Mouse (Mus musculus) macrophage (primary cell): Measurements from ENCODE around the gene Ikzf1. TPM values are rescaled to one million over a fixed set of nuclear protein-coding genes. Genes with fewer than 3 reads are reported as not detected.

Experiments used
- H3K27ac ChIP-seq: fragments of 350-480 bp; formaldehyde crosslinking; 2 replicates; pipeline ENCODE4 v1.9.0; 2021
- H3K36me3 ChIP-seq: fragments of 350-480 bp; formaldehyde crosslinking; 2 replicates; pipeline ENCODE4 v1.9.0; 2021; ENCODE audit errors: inconsistent target
- H3K4me3 ChIP-seq: fragments of 350-480 bp; formaldehyde crosslinking; 2 replicates; pipeline ENCODE4 v1.9.0; 2021; ENCODE audit errors: inconsistent target
- H3K79me2 ChIP-seq: fragments of 350-480 bp; formaldehyde crosslinking; 2 replicates; pipeline ENCODE4 v1.9.0; 2021; ENCODE audit errors: inconsistent target
- WGBS: methylation state at CpG from one replicate; pipeline ENCODE4 v1.1.7; 2026; ENCODE audit warnings: inconsistent platforms; ENCODE audit not compliant: missing documents; 5-methylcytosine and 5-hydroxymethylcytosine counted together
- polyA plus RNA-seq: library from polyadenylated mRNA; stranded (reverse); fragments of 250-400 nt; gene quantifications from 3 replicates; pipeline ENCODE4 v1.2.4, GENCODE M21; 2018; ENCODE audit warnings: inconsistent platforms

Ikzf1 gene
- polyA plus RNA-seq, 1 experiment from 2014 or later, result 28.8 TPM

DNA sequence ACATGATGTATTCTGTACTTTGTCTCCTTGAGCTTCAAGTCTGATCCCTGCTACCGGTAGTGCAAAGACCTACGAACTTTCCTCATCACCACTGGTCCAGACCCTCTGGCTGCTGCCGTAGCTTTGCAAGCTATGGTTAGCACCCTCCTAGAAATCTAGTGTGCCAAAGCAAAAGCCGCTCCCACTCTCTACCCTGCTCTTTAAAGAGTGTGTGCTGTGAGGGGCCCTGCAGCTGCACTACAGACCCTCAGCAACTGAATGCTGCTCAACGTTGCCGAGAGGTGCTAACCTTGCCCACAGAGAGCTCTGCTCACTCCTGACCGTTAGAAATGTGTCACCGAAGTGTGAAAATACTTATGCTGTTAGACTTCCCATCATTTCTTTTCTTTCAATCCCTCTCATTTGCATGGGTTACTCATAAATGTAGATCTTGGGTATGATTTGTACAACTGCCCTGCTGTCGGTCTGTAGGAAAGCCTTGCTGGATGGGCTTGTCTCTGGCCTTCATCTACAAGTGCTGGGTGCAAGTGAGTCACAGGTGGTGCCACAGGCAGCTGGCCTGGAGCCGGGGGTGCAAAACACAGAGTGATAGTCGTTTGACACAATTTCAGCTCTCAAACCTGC lies 40.6 kb downstream of the Ikzf1 start:
- no peak overlapping the region for H3K4me3 ChIP-seq
- 77% methylated on average over 11 of the region's 11 CpGs for WGBS
- peaks cover 94% of the 10 kb centered on the region for H3K79me2 ChIP-seq
- peaks cover 40% of the 10 kb centered on the region; the same call in 1 of the 2 replicates for H3K36me3 ChIP-seq
- H3K27ac ChIP-seq, result no peak overlapping the region

DNA sequence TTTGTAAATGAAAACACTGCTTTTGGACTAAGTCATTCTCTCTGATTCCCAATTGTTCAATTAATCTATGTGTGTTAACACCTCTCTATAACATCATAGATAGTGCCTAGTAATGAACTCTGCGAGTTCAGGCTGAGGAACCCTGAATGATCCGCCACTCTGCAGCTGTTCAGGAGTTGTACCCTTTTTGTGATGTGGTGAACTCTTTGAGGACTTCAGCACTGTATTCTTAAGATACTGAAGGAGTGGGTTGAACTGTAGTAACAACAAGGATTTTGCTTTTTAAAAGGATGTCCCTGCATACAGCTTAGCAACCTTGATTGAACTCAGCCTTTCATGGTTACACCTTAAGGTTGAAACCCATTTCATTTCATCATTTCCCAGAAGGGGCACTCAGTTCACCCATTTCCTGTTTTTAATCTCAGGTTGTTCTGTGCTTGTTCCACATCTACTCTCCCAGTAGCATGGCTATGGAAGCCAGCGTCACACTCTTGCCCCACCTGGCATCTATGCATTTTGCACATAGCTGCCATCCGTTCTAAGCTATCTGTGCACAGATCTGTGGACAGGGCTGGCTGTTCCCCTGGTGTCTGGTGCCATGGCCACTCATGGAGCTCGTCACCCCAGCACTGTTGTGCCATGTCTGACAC lies 41.2 kb downstream of the Ikzf1 start:
- 83% methylated on average over 5 of the region's 5 CpGs for WGBS
- Histone ChIP-seq H3K36me3 (peaks cover 40% of the 10 kb centered on the region; the same call in 1 of the 2 replicates), H3K79me2 (peaks cover 94% of the 10 kb centered on the region), H3K27ac (no peak overlapping the region), H3K4me3 (no peak overlapping the region)

DNA sequence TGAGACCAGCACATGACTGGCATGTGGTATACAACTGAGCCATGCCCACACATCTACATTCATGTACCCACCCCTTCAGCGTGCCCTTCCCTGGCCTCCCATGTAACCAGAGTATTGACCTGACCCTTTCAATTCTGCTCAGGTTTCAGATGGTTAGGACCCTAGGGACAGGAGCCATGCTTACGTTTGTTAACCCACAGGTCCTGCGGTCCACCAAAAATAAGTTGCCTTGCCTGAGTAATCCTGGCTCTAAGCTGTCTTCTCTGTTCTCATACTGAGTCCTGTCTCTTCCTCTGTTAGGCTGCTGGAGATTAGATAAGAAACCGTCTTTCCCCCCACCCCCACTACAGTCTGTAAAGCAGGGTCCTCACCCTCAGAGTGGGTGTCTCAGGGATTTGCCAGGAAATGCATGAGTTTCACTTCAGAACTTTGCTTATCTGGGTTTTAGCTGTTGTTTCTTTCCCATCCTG lies 42.0 kb downstream of the Ikzf1 start:
- 94% methylated on average over 4 of the region's 4 CpGs for WGBS
- peaks cover 40% of the 10 kb centered on the region; the same call in 1 of the 2 replicates for H3K36me3 ChIP-seq
- H3K27ac ChIP-seq, result no peak overlapping the region
- H3K79me2 ChIP-seq, result peaks cover 94% of the 10 kb centered on the region
- no peak overlapping the region for H3K4me3 ChIP-seq

DNA sequence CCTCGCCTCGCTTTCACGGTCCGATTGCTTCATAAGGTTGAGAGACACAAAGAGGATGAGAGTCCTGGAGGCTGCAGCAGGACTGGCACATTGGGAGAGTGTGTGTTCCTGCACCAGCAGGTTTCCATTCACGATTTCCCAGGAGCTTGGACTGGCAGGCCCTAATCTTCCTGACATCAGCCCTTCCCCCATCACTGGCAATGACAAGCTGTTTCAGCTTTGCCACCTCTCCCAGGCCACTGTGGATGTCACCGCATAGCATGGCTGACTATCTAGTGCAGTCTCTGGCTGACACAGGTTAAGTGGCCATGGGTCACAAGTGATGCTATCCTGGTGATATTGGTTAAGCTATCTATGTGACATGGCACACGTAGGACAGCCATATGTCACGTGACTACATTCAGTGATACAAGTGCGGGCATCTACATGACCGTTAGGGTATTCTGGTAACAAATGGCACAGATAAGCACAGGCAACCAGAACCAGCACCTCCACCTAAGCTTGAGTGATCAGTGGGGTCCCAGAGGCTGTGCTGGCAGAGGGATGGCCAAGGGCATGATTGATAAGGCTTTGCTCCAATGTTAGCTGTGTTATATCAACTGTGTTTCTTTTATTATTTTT lies 43.2 kb downstream of the Ikzf1 start:
- no peak overlapping the region for H3K27ac ChIP-seq
- 98% methylated on average over 10 of the region's 10 CpGs for WGBS
- peaks cover 38% of the 10 kb centered on the region for H3K36me3 ChIP-seq
- H3K79me2 ChIP-seq, result peaks cover 94% of the 10 kb centered on the region
- H3K4me3 ChIP-seq, result no peak overlapping the region

DNA sequence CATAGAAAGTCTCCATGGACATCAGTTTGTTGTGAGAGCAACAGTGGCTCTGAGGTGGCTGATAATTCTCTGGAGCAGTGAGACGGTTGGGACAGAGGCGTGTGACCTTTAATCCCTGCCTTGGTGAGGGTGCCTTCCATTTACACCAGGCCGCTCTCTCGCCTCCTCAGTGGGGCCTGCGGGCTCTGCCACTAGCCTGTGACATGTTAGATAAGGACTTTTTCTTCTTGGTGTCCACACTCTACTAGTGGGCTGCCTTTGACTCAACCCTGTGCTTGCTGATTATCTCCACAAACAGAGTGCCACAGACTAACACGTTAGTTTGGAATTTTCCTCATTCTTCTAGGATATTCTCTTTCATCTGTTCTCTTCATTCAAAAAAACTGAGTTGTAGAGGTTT lies 44.4 kb downstream of the Ikzf1 start:
- Histone ChIP-seq H3K4me3 (no peak overlapping the region), H3K36me3 (peaks cover 47% of the 10 kb centered on the region), H3K79me2 (peaks cover 94% of the 10 kb centered on the region)

DNA sequence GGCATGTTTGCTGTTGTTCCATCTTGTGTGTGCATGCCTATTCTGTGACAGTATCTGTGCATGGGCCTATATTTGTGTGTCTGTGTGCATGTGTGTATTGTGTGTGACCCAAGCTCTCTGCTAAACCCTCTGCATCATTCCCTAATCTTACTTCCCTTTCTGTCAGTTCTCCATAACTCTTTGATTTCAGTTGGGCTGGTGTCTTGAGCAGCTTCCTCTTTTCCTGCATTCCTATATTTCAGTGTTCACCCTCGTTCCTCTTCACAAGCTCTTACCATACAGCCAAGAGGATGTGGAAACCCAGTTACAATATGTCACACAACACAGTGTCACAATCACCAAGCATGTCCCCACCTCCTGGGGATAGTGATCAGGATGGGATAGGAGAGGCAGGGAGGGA lies 45.3 kb downstream of the Ikzf1 start:
- Histone ChIP-seq H3K4me3 (no peak overlapping the region), H3K79me2 (peaks cover 94% of the 10 kb centered on the region), H3K27ac (peak overlapping the region; percentile 51), H3K36me3 (peaks cover 47% of the 10 kb centered on the region)
- WGBS, result 0% methylated on average over 1 of the region's 1 CpGs

More for the DNA sequence above, 44.4 kb downstream of the Ikzf1 start:
- H3K27ac ChIP-seq, result no peak overlapping the region
- WGBS, result 87% methylated on average over 6 of the region's 6 CpGs

DNA sequence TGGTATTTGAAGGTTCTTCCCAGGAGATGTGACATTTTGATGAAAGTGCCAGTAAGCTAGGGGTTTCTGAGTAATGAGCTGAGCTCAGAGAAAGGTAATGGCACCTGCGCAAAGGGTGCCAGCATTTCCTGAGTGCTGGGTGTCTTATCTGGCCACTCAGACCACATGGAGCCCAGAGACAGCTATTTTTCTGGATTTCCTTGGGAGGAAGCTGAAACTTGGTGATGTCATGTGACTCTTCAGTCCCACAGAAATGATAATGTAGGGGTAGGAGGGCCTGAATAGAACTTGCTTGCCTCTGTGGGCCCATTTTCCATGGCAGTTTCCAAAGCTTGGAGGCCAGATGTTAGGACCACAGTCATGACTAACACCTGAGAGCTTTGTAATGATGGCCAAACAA lies 46.9 kb downstream of the Ikzf1 start:
- H3K36me3 ChIP-seq, result peaks cover 40% of the 10 kb centered on the region
- H3K79me2 ChIP-seq, result peaks cover 94% of the 10 kb centered on the region
- WGBS, result 100% methylated on average over 1 of the region's 1 CpGs
- no peak overlapping the region for H3K4me3 ChIP-seq
- no peak overlapping the region for H3K27ac ChIP-seq

DNA sequence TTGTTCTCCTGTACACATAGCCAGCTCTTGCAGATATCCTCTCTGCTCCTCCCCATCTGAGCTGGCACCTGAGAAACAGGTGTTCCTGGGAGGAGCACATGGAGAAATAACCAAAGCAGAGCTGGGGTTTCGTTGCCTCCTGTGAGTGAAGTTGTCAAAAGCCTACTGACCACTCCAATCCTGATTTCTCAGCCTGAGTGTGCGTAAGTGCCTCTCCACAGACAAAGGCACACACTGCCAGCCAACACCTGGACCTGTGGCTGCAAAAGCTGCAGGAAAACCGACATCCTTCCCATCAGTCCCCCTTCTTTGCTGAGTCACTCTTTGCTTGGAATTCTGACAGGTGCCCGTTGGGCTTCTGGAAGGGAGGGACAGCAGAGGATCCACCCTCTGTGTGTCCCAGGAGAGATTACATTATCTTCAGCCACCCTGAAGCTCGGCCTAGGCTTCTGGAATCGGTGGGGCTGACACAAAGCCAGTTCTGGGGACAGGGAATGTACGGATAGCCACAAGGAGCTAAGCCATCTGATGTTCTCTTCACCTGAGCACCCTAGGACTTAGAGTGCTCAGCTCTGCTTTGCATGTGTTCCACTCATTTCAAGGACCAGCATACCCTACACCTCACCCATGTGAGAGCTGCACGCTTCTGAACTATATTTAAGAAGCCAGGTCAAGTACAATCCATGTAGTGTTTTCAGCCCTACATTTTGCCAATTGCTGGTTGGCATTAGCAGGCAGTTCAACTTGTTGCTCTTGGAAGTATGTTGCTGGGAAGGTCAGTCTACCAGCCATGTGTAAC lies 48.4 kb downstream of the Ikzf1 start:
- WGBS, result 83% methylated on average over 8 of the region's 8 CpGs
- Histone ChIP-seq H3K36me3 (peaks cover 34% of the 10 kb centered on the region), H3K27ac (no peak overlapping the region), H3K4me3 (no peak overlapping the region), H3K79me2 (peaks cover 91% of the 10 kb centered on the region)

DNA sequence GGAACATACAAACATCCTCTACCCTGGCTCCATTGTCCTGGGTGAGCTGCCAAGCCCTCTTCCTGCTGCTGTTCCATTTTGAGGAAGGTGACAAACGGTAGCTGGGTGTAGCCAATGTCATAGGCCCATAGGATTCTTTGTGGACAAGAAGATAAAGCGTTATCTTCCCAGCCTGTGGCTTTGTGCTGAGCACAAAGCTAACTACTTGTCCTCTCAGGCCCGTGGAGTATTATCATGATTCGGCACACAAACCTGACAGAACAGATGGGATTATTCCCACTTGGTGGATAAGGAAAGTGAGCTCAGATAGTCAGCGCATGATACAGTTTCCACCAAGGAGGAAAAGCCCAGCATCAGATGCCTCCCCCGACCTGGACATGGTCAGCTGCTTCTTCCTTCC lies 50.4 kb downstream of the Ikzf1 start:
- 83% methylated on average over 6 of the region's 6 CpGs for WGBS

GRCm38 (mm10) chr11:11736948-11737347 lies 52.1 kb downstream of the Ikzf1 start:
- Histone ChIP-seq H3K27ac (no peak overlapping the region), H3K4me3 (no peak overlapping the region), H3K79me2 (peaks cover 88% of the 10 kb centered on the region), H3K36me3 (peaks cover 32% of the 10 kb centered on the region)
- 76% methylated on average over 4 of the region's 4 CpGs for WGBS

More for the DNA sequence above, 50.4 kb downstream of the Ikzf1 start:
- Histone ChIP-seq H3K79me2 (peaks cover 95% of the 10 kb centered on the region), H3K36me3 (peaks cover 32% of the 10 kb centered on the region), H3K27ac (no peak overlapping the region), H3K4me3 (no peak overlapping the region)

DNA sequence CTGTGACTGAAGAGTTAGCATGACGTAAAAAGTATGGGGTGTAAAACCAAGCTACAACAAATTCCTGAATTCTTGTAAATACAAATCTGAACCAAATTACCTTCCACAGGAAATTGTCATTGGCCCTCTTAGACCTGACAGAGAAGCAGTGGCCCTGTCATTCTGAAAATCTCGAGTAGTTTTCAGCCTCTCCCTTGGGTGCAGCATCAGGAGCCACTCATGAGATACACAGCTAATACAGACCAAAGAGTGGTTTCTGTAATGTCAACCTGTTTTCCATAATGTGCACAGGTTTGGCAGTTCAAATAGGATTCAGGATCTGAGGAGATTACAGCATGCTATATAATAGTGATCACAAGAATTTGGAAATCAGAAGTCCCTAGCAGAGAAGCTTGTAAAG lies 52.8 kb downstream of the Ikzf1 start:
- 65% methylated on average over 2 of the region's 2 CpGs for WGBS
- peaks cover 32% of the 10 kb centered on the region for H3K36me3 ChIP-seq

DNA sequence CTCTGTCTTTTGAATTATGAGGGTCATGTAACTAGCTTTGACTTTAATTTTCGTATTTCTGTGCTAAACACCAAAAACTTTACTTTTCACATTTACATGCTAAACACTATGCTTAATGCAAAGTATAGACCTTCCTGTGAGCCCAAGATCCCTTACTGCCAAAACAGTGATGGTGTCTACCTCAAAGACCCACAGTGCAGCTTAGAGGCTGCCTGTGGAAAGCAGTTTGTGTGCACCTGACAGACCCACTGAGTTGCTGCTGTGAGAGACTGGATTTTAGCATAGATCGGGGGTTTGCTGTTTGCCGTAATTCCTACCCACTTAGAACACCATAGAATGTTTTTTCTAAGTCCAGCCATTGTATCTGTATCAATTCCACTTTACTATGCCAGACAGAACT lies 54.3 kb downstream of the Ikzf1 start:
- Histone ChIP-seq H3K79me2 (peaks cover 80% of the 10 kb centered on the region), H3K4me3 (no peak overlapping the region), H3K36me3 (peaks cover 20% of the 10 kb centered on the region; the same call in 1 of the 2 replicates), H3K27ac (no peak overlapping the region)
- WGBS, result 95% methylated on average over 3 of the region's 3 CpGs

More for the DNA sequence above, 52.8 kb downstream of the Ikzf1 start:
- Histone ChIP-seq H3K79me2 (peaks cover 82% of the 10 kb centered on the region), H3K27ac (no peak overlapping the region), H3K4me3 (no peak overlapping the region)

- 72% methylated on average over 5 of the region's 5 CpGs for WGBS
- Histone ChIP-seq H3K27ac (no peak overlapping the region), H3K79me2 (peaks cover 79% of the 10 kb centered on the region), H3K36me3 (peaks cover 24% of the 10 kb centered on the region; the same call in 1 of the 2 replicates), H3K4me3 (no peak overlapping the region)
These were observed 55.8 kb downstream of the Ikzf1 start for GRCm38 (mm10) chr11:11740603-11741002.

DNA sequence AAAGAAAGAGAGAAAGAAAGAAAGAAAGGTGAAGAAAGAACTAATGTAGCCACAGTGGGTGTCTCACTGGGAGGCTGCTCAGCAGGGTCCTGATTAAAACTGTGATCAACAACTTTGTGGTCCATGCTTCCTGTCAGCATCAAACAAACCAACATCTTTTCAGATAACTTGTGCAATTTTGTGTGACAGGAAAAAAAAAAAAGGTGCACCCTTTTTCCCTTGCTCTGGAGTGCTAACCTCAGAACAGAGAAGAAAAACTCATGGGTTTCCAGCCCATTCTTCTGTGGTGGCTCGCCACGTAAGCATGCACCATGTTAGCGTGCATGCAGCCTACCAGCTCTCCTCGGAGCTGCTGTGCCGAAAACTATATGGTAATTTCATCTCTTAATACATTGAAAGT lies 56.8 kb downstream of the Ikzf1 start:
- Histone ChIP-seq H3K79me2 (peaks cover 79% of the 10 kb centered on the region), H3K36me3 (peaks cover 26% of the 10 kb centered on the region; the same call in 1 of the 2 replicates), H3K27ac (no peak overlapping the region), H3K4me3 (no peak overlapping the region)
- 84% methylated on average over 5 of the region's 5 CpGs for WGBS
